Mouse (Mus musculus) heart, adult 2 months (tissue): ENCODE results near the gene Anks1.

ENCODE experiments used
- EP300 ChIP-seq: fragments of 200-500 bp; IDR thresholded peaks from 2 replicates; pipeline ENCODE4 v1.6.1; 2011; ENCODE audit warnings: low read depth, low read length, control low read depth; ENCODE audit not compliant: insufficient read depth
- POLR2A ChIP-seq: fragments of 200-500 bp; IDR thresholded peaks from 2 replicates; pipeline ENCODE4 v1.6.1; 2011; ENCODE audit warnings: mild to moderate bottlenecking, low read depth, low read length, control low read depth; ENCODE audit not compliant: insufficient read depth

GRCm38 (mm10) chr17:27969896-27970295 is 60.8 kb downstream of the Anks1 start:
- TF ChIP-seq POLR2A (no peak), EP300 (no peak)
